Mouse (Mus musculus) midbrain, embryonic 12.5 days (tissue): Measurements from ENCODE around the gene Tuba1a. TPM values are rescaled to one million over a fixed set of nuclear protein-coding genes. Genes with fewer than 3 reads are reported as not detected.
"Not testable (repeated sequence)": the region's sequence is repeated elsewhere in the genome, so short reads cannot be mapped to it uniquely, and the experiment has no call there.

ENCODE experiments used
- ATAC-seq: fragments of 200-750 bp; cut with Nextera tagmentation; 2 replicates; pipeline ENCODE4 v1.8.0; 2017; ENCODE audit warnings: low read depth, moderate TSS enrichment, moderate library complexity; ENCODE audit not compliant: low FRiP score
- H3K27ac ChIP-seq: fragments of 300-500 bp; sonication (generic); replicated peaks from 2 replicates; pipeline ENCODE4 v1.5.1; 2016; ENCODE audit warnings: mild to moderate bottlenecking
- H3K27me3 ChIP-seq: fragments of 300-500 bp; sonication (generic); 2 replicates; pipeline ENCODE4 v1.6.1; 2016; ENCODE audit warnings: mild to moderate bottlenecking
- H3K36me3 ChIP-seq: fragments of 300-500 bp; sonication (generic); 2 replicates; pipeline ENCODE4 v1.6.1; 2016
- H3K4me1 ChIP-seq: fragments of 300-500 bp; sonication (generic); 2 replicates; pipeline ENCODE4 v1.6.1; 2016
- H3K4me2 ChIP-seq: fragments of 300-500 bp; sonication (generic); replicated peaks from 2 replicates; pipeline ENCODE4 v1.6.1; 2016; ENCODE audit warnings: mild to moderate bottlenecking, moderate library complexity
- H3K4me3 ChIP-seq: fragments of 300-500 bp; sonication (generic); 2 replicates; pipeline ENCODE4 v1.5.1; 2016; ENCODE audit warnings: mild to moderate bottlenecking
- H3K9ac ChIP-seq: fragments of 300-500 bp; sonication (generic); replicated peaks from 2 replicates; pipeline ENCODE4 v1.6.1; 2016; ENCODE audit warnings: mild to moderate bottlenecking, moderate library complexity
- H3K9me3 ChIP-seq: fragments of 300-500 bp; sonication (generic); 2 replicates; pipeline ENCODE4 v1.6.1; 2016; ENCODE audit warnings: mild to moderate bottlenecking
- WGBS: fragments of 180-500 bp; shearing (Covaris S2); methylation state at CpG from one replicate; pipeline ENCODE4 v1.1.7; 2016; 5-methylcytosine and 5-hydroxymethylcytosine counted together
- polyA plus RNA-seq: library from polyadenylated mRNA; unstranded; fragments of >200 nt; fragmentation: Nextera tagmentation; extraction: Ambion mirVana; gene quantifications from 2 replicates; pipeline ENCODE4 v1.2.1, GENCODE M21; 2016

The Tuba1a gene
- polyA plus RNA-seq, 1 experiment from 2014 or later, result 9,642 TPM

GRCm38 (mm10) chr15:98982100-98982499 is 28.6 kb upstream of the Tuba1a start:
- Histone ChIP-seq H3K27ac (peak overlapping the region; percentile 96), H3K4me1 (peaks cover 76% of the 10 kb centered on the region)

GRCm38 (mm10) chr15:98980012-98980614 is 26.6 kb upstream of the Tuba1a start:
- no peak overlapping the region for H3K4me3 ChIP-seq
- no peak for ATAC-seq
- no peaks in the 10 kb centered on the region for H3K36me3 ChIP-seq
- WGBS, result 13% methylated on average over 7 of the region's 7 CpGs
- H3K4me2 ChIP-seq, result no peak overlapping the region
- H3K9me3 ChIP-seq, result no peaks in the 10 kb centered on the region
- H3K27me3 ChIP-seq, result no peaks in the 10 kb centered on the region
- peaks cover 62% of the 10 kb centered on the region for H3K4me1 ChIP-seq
- H3K27ac ChIP-seq, result peak overlapping the region; percentile 55
- 0 out of 2 replicates have a peak overlapping the region, but pooled peaks have one; percentile 24 for H3K9ac ChIP-seq

More at GRCm38 (mm10) chr15:98982100-98982499, 28.6 kb upstream of the Tuba1a start:
- H3K9me3 ChIP-seq, result no peaks in the 10 kb centered on the region
- no peak overlapping the region; the same call in 1 of the 2 replicates for H3K4me2 ChIP-seq
- H3K9ac ChIP-seq, result no peak overlapping the region
- no peaks in the 10 kb centered on the region for H3K27me3 ChIP-seq
- H3K4me3 ChIP-seq, result no peak overlapping the region
- no peaks in the 10 kb centered on the region for H3K36me3 ChIP-seq
- WGBS, result 64% methylated on average over 6 of the region's 6 CpGs
- no peak for ATAC-seq

- H3K4me1 ChIP-seq, result peaks cover 55% of the 10 kb centered on the region
- H3K9ac ChIP-seq, result peak overlapping the region; percentile 29; the same call in 1 of the 2 replicates
- ATAC-seq, result no peak
- H3K27ac ChIP-seq, result peak overlapping the region; percentile 91
- no peaks in the 10 kb centered on the region for H3K36me3 ChIP-seq
- peak overlapping the region; percentile 9; the same call in 1 of the 2 replicates for H3K4me3 ChIP-seq
- H3K9me3 ChIP-seq, result no peaks in the 10 kb centered on the region
- H3K27me3 ChIP-seq, result no peaks in the 10 kb centered on the region
- WGBS, result 43% methylated on average over 20 of the region's 20 CpGs
- peak overlapping the region; percentile 46 for H3K4me2 ChIP-seq
These were observed 25.1 kb upstream of the Tuba1a start for GRCm38 (mm10) chr15:98978409-98979172.

- WGBS, result 51% methylated on average over 14 of the region's 14 CpGs
- Histone ChIP-seq H3K36me3 (no peaks in the 10 kb centered on the region), H3K27me3 (no peaks in the 10 kb centered on the region), H3K4me3 (peak overlapping the region; percentile 9; the same call in 1 of the 2 replicates), H3K9me3 (no peaks in the 10 kb centered on the region), H3K9ac (peak overlapping the region; percentile 29; the same call in 1 of the 2 replicates), H3K27ac (peak overlapping the region; percentile 91), H3K4me2 (peak overlapping the region; percentile 46), H3K4me1 (peaks cover 48% of the 10 kb centered on the region)
- peak; percentile 70 for ATAC-seq
These were observed 24.4 kb upstream of the Tuba1a start for GRCm38 (mm10) chr15:98977759-98978408.

GRCm38 (mm10) chr15:98976763-98977758 is 23.6 kb upstream of the Tuba1a start:
- Histone ChIP-seq H3K4me3 (no peak overlapping the region), H3K36me3 (no peaks in the 10 kb centered on the region), H3K4me1 (peaks cover 44% of the 10 kb centered on the region), H3K27ac (peak overlapping the region; percentile 91), H3K4me2 (peak overlapping the region; percentile 46), H3K9ac (peak overlapping the region; percentile 29; the same call in 1 of the 2 replicates), H3K9me3 (no peaks in the 10 kb centered on the region), H3K27me3 (no peaks in the 10 kb centered on the region)
- 74% methylated on average over 21 of the region's 21 CpGs for WGBS
- no peak for ATAC-seq

GRCm38 (mm10) chr15:98973015-98973614 is 19.6 kb upstream of the Tuba1a start:
- H3K4me1 ChIP-seq, result peaks cover 55% of the 10 kb centered on the region
- no peak overlapping the region for H3K4me2 ChIP-seq
- no peak overlapping the region for H3K4me3 ChIP-seq
- no peaks in the 10 kb centered on the region for H3K9me3 ChIP-seq
- H3K9ac ChIP-seq, result peak overlapping the region; percentile 21; the same call in 1 of the 2 replicates
- 93% methylated on average over 9 of the region's 9 CpGs for WGBS
- H3K27me3 ChIP-seq, result no peaks in the 10 kb centered on the region
- H3K36me3 ChIP-seq, result no peaks in the 10 kb centered on the region
- no peak for ATAC-seq
- H3K27ac ChIP-seq, result peak overlapping the region; percentile 99

- WGBS, result 57% methylated on average over 15 of the region's 15 CpGs
These were observed 18.2 kb upstream of the Tuba1a start for GRCm38 (mm10) chr15:98971576-98972320.

GRCm38 (mm10) chr15:98971111-98971510 is 17.6 kb upstream of the Tuba1a start:
- Histone ChIP-seq H3K36me3 (no peaks in the 10 kb centered on the region), H3K9ac (peak overlapping the region; percentile 59), H3K27me3 (no peaks in the 10 kb centered on the region), H3K27ac (peak overlapping the region; percentile 99), H3K9me3 (no peaks in the 10 kb centered on the region), H3K4me3 (peak overlapping the region; percentile 10; the same call in 1 of the 2 replicates), H3K4me1 (peaks cover 44% of the 10 kb centered on the region), H3K4me2 (peak overlapping the region; percentile 46)
- WGBS, result 8% methylated on average over 4 of the region's 4 CpGs
- ATAC-seq, result peak; percentile 38

More at GRCm38 (mm10) chr15:98971576-98972320, 18.2 kb upstream of the Tuba1a start:
- Histone ChIP-seq H3K9ac (peak overlapping the region; percentile 59), H3K27ac (peak overlapping the region; percentile 99), H3K4me2 (peak overlapping the region; percentile 46), H3K4me3 (peak overlapping the region; percentile 10; the same call in 1 of the 2 replicates), H3K4me1 (peaks cover 46% of the 10 kb centered on the region)
- H3K36me3 ChIP-seq, H3K27me3 ChIP-seq, H3K9me3 ChIP-seq: not testable (repeated sequence)
- peak; percentile 7; the same call in 1 of the 2 replicates for ATAC-seq

- ATAC-seq, result peak; percentile 7; the same call in 1 of the 2 replicates
- H3K4me3 ChIP-seq, result peak overlapping the region; percentile 18; the same call in 1 of the 2 replicates
- H3K27ac ChIP-seq, result peak overlapping the region; percentile 99
These were observed 16.0 kb upstream of the Tuba1a start for GRCm38 (mm10) chr15:98969372-98970101.

More at GRCm38 (mm10) chr15:98969372-98970101, 16.0 kb upstream of the Tuba1a start:
- Histone ChIP-seq H3K4me2 (peak overlapping the region; percentile 46), H3K36me3 (no peaks in the 10 kb centered on the region), H3K9ac (peak overlapping the region; percentile 59), H3K4me1 (peaks cover 50% of the 10 kb centered on the region), H3K9me3 (no peaks in the 10 kb centered on the region), H3K27me3 (no peaks in the 10 kb centered on the region)
- WGBS, result 3% methylated on average over 16 of the region's 16 CpGs
